Mouse (Mus musculus) mature B cell (primary cell): ENCODE data around the gene Pcca.

Experiments
- in situ Hi-C: fragments of 300-500 bp; cut with MboI; formaldehyde crosslinking; loops from 2 replicates; pipeline ENCODE4 v1.14.3; 2019

Gene Pcca

DNA sequence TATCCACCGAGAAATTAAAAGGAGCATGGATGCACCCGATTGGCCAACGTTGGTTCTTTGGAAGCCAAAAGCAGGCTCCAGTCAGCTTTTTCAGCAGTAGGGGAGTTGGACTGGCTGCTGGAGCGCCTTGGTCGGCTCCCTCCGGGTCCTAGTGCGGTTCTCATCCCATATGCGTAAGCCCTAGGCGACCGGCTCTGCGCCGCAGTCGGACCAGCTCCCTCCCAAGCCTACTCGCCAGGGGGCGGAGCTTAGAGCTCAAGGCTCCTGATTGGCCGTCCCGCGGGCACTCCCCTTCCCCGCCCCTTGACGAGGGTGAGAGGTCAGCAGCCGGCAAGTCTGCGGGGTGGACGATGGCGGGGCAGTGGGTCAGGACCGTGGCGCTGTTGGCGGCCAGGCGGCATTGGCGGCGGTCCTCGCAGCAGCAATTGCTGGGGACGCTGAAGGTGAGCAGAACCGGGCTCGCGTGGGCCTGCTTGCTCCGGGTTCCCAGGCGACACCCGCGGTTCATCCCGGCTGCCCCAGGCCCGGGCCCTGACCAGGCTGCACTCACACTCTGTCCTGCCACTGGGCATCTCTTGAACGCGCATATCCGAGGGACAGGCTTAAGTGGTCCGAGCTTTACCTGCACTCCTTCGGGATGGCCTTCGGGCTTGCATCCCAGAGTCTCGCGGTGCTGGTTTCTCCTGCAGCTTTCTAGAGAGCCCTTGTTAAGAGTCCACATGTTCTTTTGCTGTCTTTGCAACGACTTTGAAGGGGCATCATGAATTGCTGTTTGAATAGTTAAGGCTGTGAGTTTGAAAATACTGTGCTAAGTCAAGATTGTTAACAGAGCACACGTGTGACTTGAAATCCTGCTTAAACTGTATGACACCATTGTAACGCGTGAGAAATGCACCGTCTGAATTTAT, at the start of gene Pcca:
Gene Pcca (plus strand): TSS at position 308 of the 908 bp plus-strand sequence.
- in situ Hi-C loops: no loop called here

- in situ Hi-C loops: no loop called here
These were observed 49.7 kb upstream of the Pcca start for GRCm38 (mm10) chr14:122484458-122484843.

DNA sequence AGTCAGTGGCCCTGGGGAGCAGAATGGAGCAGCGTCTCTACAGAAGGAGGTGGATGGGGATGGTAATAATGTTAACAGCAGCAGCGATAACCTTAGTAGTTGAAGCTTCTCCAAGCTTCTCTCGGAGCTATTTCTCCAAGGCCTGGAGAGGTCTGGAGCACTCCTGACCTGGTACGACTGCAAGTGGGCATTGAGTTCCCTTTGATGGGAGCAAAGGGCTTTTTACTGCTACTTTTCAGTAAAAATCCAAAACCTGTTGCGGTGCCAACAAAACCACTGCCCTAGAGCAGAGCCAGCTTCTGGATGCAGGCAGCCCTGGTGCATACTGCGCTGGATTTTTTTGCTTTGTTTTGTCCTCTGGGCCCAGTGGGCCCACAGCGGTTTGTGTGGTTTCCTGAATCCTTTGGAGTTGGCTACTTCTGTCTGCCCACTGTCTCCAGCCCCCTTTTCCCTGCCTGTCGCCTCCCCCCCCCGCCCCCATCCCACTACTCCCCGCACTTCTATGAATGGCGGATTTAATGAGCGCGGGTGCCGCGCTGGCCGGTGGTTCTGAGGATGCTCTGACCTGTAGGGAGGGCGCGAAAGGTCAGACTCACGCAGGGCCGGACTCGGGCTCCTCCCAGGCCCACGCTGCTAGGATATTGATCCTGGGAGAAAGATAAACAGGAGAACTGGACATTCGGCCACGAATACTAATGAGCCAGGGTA, 49.1 kb upstream of the Pcca start:
- in situ Hi-C loops: no loop called here

DNA sequence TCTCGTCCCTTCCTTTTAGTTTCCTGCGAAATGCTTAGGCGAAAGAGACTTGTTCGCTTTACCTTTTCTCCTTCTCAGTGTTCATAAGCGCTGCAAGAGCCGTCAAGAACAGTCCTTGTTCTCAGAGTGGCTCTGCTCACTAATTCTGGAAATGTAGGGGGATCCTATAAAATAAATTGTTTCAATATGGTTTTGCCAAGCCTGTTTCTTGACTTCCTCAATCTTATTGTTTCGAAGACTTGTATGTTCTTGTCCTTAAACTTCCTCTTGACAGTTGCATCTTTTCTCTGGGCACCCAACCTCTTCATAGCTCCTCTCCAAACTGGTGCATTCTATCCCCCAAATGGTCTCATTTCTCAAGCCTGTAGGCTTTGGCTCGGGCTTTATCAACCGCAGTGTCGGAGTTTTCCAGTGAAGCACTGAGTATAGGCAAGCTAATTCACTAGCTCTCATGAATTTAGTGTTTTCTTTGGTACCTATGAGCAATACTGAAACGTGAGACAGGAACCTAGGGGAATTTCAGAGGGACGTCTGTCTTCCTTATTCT, 48.4 kb upstream of the Pcca start:
- in situ Hi-C loops: no loop called here

- in situ Hi-C loops: no loop called here
These were observed 47.5 kb upstream of the Pcca start for GRCm38 (mm10) chr14:122486611-122487010.

DNA sequence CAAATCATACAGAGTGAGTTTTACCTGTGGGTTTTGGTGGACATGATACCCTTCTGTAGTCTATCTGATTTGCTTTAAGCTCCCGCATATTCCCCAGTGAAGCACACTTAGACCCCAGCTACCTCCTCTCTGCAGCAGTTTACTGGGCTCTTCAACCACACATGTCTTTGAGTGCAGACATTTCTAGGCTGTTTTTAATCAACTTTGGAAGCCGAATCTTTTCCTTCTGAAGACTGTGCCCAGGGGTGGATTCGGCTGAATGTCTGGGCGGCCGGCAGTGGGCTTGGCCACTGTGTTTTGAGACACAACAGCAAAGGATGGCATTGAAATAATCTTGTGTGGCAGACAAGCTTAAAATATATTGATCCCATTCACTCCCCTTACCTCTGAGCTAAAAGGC, 46.8 kb upstream of the Pcca start:
- in situ Hi-C loops: no loop called here

GRCm38 (mm10) chr14:122489041-122489440, 45.1 kb upstream of the Pcca start:
- in situ Hi-C loops: no loop called here

GRCm38 (mm10) chr14:122489686-122490414, 44.3 kb upstream of the Pcca start:
- in situ Hi-C loops: no loop called here

DNA sequence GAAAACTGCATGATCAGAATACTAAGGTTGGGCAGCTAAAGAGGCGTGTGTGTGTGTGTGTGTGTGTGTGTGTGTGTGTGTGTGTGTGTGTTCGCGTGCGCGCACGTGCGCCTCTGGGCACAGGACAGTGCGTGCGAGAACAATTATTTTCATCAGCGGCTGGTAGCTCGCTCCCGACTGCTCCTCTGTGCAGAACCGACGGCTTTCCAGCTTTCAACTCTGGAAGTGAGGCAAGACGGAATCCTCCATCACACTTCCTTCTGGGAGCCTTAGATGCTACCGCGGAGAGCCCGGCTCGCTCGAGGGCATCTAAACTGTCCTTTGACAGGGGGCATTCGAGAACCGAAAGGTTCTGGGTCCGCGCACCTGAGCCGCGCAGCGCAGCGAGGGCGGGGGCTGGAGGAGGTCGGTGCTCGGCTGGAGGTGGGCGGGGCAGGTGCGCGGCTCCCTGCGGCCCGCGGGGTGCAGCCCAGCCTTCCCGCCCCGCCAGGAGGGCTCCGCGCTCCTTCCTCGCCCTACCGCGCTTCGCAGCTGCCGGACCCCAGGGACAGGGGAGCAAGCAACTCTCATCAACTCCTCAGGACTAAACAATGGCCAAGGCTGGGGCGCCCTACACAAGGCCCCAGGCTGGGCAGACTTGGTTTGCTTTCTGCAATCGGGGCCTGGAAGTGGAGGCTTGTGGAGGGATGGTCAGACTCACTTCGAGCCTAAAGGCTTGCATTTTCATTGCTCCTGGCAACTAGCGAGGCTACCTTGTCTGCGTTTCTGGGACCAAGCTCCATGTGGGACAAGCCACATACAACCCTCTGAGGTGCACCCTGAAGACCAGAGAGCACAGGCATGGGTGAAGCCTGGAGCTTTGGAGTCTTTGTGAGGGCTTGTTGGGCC, 43.4 kb upstream of the Pcca start, which contains the start of gene Gm10837:
Gene Gm10837 (plus strand): TSS at position 146 of the 888 bp plus-strand sequence.
- in situ Hi-C loops: no loop called here

- in situ Hi-C loops: no loop called here
These were observed 42.6 kb upstream of the Pcca start for GRCm38 (mm10) chr14:122491521-122491920.

DNA sequence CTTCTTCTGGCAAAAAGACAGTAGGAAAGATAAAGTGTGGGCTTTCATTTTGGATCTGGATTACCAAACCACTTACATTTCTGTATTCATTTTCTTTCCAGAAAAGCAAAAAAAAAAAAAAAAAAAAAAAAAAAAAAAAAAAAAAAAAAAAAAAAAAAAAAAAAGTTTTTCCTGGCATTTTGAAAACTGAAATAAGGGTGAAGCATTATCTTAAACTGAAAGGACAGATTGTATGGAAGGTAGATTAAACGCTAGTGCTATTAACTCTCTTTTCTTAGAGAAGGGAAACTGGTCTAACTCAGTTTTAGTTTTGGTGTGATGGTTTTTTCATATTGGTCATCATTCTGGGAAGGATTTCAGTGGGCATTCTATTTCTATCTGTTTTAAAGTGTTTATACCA, 42.1 kb upstream of the Pcca start:
- in situ Hi-C loops: no loop called here

DNA sequence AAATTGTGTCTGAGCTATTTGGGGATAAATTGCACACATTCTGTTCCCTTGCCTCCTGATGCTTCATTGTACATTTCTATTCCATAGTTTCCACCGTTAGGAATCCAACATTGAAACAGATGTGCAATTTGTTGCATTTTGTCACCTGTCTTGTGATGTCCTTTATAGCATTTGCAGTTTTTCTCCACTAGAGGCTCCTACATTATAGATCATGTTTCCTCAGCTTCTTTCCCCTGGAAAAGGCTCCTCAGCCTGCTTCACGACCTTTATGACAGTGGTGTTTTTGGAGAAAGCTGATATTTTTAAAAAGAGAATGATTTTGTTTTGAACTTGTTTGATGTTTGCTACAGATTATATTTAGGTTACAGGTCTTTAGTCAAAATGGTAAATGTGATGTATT, 25.1 kb upstream of the Pcca start:
- in situ Hi-C loops: no loop called here

DNA sequence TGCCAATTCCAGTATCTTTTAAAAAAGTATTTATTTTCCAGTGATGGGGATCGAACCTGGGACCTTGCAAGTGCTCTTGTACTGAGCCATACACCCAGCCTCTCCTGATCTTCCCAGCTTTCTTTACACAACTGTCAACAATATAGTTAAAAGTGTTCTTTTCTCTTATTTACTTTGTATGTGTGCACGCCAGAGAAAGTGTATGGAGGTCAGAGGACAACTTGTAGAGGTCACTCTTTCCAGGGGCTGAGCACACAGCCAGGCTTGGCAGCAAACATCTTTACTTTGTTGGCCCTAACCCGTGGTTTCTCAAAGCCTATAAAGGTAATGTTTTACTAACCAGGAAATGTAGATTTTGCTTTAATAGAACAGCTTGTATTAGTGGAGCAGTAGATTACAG, 22.6 kb upstream of the Pcca start:
- in situ Hi-C loops: no loop called here

GRCm38 (mm10) chr14:122513511-122514036, 20.6 kb upstream of the Pcca start:
- in situ Hi-C loops: no loop called here

- in situ Hi-C loops: no loop called here
These were observed 5.6 kb upstream of the Pcca start for GRCm38 (mm10) chr14:122528475-122528874.

DNA sequence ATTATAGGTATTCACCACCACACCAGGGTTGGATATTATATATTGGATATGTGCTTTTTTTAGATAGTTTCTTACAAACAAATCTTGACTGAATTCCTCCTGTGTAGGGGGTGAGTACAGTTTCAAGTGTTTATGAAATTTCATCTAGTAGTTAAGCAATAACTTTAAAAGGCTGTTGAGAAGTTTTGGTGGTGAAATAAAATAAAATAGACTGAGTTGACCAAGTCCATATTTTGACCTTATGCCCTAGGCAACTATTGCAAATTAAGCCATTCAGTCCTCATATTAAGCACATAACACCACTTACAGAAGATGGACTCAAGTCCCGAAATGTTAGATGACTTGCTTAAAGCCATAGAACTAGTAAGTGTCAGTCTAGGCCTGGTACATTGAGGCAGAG, 1.9 kb downstream of the Pcca start:
- in situ Hi-C loops: no loop called here

DNA sequence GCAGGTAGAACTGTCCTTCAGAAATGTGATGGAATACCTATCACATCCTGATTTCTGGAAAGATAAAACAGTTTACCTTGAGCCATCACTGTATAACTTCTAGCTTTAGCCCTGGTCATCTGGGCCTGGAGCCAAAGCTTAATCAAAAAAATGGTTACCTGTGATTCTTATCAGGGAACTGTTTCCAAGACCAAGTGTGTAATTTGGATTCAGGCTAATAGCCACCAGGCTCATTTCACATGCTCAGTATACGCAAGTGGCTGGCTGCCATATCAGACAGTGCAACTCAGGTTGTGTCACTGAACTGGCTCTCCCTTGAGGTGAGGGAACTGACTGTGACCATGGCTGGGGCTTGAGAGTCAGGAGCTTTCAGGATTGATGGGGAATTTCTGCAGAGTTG, 14.3 kb downstream of the Pcca start:
- in situ Hi-C loops: no loop called here

- in situ Hi-C loops: no loop called here
These were observed 14.8 kb downstream of the Pcca start for GRCm38 (mm10) chr14:122548905-122549304.

DNA sequence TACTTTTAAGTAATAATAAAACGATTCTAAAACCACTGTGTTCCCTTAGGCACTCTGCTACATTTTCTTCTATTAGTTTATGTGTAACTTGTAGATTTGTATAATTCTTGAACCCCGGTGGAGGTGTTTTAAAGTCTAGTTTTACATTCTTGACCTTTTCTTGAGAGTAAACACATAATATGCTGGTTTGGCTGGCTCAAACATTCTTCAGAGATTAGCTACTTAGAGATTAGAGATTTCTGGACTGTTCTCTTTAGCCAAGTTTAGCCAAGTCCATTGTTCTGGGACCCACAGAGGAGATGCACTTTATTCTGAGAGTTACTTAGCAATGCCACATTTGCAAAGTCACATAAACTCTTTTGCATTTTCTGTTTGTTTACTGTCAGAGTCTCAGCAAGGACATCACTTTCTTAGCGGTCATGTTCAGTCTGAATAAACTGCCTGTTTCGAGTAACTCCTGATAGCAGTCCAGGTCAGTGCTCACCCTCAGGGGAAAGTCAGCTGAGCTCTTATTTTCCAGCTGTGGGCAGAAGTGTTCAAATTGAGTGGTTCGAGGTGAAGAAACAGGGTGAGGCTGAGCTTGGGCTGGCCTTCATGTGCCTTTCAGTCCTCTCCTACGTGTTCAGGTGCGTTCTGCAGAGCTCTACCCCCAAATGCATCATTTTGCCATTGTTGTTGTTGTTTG, 18.8 kb downstream of the Pcca start:
- in situ Hi-C loops: no loop called here

DNA sequence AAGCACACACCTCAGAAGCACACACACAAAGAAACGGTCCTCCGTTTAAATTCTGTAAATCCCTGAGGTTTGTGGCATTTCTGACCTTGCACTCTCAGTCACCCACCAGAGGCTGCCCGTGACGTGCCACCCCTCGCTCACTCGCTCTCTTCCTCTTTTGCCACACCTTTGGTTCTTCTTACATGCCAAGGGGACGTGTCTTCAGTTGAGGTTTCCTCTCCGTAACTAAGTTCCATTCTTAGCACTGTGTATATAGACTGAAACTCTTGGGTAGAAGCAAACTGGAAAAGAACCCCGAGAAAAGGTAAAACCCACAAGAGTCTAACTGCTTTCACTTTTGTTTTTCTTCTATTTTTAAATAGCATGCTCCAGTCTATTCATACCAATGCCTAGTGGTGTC, 23.2 kb downstream of the Pcca start:
- in situ Hi-C loops: no loop called here
